Mouse (Mus musculus): ENCODE results near the gene Npnt.

DNA sequence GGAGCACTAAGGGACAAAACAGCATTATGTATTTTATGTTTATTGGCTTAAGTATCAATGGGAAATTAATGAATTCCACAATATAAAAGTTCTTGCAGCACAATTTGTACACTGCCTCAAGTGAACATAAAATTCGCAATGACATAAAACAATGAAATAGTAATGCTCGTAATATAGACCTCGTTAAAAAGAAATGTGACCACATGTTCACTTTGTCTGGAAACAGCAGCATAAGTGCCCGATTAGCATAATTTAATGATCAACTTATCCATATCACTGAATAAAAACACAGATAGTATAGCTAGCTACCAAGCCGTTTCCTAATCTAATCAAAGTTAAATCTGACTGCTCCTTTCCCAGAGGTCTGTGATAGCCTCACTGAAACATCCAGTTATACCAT, 39.4 kb downstream of the Npnt start:
- TF ChIP-seq CTCF (IDR thresholded peaks at IDR 0.05; ENCODE audit: control insufficient read depth, insufficient read depth, low read length) (no peak), POLR2A (IDR thresholded peaks at IDR 0.05; ENCODE audit: borderline replicate concordance, control insufficient read depth, low read depth, low read length) (no peak)

Measured in bone marrow, adult 2 months (tissue).